Mouse (Mus musculus) right cerebral cortex, adult 2 months (tissue): ENCODE results near the gene Ugcg.

Experiments
- DNase-seq, 2 experiments: peaks; one replicate each; pipeline ENCODE4 v3.0.0; 2021 to 2022; ENCODE audit warnings: low spot score in 2 of 2

The Ugcg gene

DNA sequence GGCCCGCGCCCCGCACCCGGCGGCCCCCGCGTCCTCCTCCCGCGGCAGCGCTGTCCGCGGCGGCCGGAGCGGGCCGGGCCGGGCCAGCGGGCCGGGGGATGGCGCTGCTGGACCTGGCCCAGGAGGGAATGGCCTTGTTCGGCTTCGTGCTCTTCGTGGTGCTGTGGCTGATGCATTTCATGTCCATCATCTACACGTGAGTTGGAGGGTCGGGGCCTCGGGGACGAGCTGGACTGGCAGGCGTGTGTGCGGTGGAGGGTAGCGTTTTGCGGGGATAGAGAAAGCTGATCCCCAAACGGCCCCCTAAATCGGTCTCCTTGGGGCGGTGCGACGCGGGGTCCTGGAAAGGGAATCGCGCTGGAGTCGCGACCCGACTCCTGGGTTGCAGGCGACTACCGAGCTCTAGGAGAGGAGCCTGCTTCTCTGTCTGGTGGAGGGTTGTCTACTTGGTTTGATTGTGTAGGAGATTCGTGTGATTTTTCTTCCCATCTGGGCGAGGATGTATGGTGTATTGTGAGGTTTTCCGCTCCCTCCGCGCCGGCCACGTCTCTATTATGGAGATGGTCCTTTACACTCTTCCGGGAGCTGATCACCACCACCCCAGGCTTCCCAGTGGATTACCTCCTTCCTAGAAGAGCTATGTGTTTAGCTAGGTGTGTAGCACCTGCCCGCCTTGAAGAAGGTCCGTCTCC is 635 bp downstream of the Ugcg start:
- peak; percentile 37 to 66 for DNase-seq

GRCm38 (mm10) chr4:59190650-59191424 is 1.8 kb downstream of the Ugcg start:
- no peak for DNase-seq

DNA sequence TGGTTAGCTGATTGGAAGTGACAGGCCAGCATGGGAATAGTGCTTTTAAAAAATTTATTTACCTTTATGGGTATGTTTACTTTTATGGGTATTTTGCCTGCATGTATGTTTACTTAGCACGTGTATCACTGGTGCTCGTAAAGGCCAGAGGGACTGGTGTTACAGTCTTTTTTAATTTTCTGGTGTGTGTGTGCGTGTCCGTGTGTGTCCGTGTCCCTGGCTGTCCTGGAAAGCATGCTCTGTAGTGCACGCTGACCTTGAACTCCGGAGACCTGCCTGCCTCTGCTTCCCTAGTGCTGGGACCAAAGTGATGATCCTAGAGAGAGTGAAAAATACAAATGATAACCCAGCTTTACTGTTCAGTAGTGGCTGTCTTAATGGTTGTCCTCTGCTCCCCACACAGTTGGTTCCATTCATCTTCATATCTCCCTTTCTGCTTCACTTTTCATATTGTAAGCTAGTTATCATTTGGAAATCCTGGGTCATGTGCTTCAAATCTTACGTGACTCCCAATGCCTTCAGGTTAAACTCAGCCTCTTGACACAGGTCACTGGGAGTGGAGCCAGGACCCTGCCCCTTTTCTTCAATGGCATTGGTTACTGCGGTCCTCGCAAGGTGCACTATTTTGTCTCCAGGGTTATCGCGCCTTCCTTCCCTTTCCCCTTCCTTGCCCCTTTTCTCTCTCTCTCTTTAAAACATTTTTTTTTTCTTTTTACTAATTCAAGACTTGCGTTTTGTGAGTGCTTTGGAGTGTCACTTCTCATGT is 5.9 kb downstream of the Ugcg start:
- DNase-seq: no peak

DNA sequence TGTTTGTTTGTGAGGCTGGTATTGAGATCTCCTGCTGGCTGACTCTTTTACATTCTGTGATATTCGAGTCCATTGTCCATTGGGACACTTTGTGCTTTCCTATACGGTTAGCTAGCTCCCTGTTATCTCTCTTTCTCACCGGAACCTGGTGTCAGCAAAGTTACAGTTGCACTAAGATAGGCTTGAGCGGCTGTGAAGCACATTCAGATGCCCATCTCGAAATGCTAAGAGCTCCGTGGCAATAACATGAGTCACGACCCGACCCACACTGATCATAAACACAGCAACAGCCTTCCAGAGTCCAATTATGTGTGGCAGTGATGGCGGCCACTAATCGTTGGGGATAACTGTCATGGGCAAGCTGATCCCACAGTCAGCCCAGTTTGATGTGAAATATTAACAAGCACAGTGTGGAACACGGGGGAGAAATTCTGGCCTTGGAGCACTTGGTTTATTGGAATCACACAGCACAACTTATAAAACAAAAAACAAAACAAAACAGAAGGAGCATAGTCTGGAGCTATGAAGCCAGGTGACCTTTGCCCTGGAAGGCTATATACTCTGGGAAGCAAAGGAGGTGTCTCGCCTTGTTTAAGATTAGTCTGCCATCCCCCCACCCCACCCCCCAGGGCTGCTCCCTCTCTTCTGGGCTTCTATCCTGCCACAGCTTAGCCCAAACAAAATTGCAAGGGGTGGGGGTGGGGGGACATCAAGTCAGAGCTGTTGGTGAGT is 7.5 kb downstream of the Ugcg start:
- DNase-seq: no peak

DNA sequence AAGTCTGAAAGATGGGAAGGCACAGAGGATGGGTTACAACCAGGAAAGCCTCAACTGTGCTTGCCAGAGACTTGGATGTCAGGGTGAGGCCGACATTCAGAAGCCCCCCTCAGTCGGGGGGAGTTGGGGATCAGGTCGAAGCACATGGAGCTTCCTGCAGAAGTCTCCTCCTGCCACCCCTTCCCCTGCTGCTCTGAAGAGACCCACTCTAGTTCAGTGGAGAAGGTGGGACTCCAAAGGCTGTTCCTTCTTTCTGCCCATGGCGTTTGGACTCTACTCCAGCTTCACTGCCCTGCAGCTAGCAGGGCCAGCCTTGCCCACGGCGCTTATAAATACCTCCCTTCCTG is 8.0 kb downstream of the Ugcg start:
- no peak for DNase-seq

DNA sequence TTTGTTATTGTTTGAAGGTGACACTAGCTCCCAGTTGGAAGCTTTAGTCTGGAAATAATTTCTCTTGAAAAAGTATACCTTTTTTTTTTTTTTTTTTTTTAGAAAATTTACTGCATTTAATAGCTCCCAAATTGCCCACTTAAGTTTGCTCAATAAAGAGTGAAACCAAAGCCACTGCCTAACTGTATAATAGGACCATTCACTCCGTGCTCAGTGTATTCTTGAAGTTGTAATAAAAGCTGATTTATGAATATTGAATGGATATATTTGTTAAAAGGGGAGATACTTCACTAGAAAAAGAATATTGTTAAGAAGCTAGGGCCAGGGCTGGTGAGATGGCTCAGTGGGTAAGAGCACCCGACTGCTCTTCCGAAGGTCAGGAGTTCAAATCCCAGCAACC is 8.4 kb downstream of the Ugcg start:
- DNase-seq: no peak

GRCm38 (mm10) chr4:59199341-59199740 is 10.3 kb downstream of the Ugcg start:
- DNase-seq: peak; percentile 29 to 44

- no peak for DNase-seq
Observed at GRCm38 (mm10) chr4:59199805-59200204, 10.7 kb downstream of the Ugcg start.

DNA sequence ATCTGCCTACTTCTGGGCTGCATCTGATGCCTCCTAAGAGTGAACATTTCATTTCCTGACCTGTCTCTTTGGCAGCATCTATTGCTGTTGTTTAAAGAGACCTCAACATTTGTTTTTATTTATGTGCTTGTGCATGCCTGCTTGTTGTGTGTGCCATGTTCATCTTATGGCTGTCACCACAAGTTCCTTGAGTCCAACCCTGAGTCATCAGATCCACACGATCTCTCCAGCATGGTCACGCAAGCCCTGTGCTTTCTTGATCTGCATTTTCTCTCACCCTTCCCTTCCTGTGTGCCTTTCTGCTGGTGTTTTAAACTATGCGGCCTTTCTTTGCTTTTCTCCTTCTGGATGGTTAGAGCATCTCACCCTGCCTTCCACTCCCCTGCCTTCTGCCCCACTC is 11.6 kb downstream of the Ugcg start:
- no peak for DNase-seq

GRCm38 (mm10) chr4:59204616-59205015 is 15.6 kb downstream of the Ugcg start:
- no peak for DNase-seq

DNA sequence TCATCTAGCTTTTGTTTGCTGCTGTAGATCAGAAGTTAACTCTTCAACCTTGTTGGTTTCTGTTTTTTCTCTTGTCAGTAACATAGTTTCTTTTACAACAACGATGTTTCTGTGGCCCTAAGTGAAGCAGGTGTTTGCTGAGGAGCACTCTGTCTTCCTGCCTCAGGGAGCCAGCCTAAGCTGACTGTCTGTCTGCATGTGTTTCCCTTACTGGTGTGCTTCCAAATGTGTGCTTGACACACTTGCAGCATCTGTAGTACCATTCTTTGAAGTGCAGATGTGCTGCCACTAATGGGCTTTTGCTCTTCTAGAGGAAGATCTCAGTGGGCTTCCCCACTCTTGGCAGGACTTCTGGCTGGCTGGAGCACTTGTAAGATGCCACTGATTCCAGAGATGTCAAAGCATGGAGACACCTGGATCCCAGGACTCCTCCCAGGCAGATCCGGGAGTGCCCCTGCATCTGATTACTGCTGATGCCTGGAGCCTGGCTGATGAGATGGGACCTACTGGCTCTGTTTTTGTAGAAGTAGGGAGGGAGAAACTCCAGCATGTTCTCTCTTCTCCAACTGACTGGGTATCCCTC is 16.8 kb downstream of the Ugcg start:
- DNase-seq: no peak

- no peak for DNase-seq
Observed at GRCm38 (mm10) chr4:59206600-59206999, 17.5 kb downstream of the Ugcg start.

DNA sequence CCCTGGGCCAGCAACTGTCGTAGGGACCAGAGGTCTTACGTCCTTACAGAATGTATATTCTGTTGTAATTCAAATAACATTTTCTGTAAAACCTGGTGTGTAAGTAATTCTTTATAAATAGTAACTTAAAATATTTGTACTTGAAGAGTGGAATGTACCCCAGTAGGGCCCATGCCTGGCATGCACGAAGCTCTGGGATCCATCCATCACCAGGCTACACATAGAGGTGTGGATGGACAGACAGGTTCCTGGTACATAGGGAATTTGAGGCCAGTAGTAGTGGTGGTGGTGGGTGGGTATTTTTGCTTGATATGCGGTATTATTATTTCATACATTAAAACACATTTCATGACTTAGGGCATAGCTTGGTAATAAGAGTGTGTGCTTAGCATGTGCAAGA is 19.6 kb downstream of the Ugcg start:
- DNase-seq: no peak

DNA sequence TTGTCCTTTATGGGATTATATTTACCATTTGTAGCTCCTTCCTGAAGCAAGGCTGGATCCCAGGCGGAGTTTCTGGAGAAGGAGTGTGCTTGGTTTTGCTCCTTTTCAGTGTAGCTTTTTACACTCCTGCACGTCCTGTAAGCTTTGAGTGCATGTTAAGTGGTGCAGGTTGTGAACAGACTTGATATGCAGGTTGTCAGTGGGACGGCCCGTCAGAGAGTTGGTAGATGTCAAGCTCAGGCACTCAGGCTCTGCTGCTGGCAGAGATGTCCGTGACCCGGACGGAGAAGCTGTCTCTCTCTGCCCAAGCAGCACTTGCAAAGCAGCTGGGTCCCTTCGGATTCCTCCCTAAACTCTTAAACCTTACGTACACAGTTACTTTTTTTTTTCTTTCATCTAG is 22.1 kb downstream of the Ugcg start:
- no peak for DNase-seq

DNA sequence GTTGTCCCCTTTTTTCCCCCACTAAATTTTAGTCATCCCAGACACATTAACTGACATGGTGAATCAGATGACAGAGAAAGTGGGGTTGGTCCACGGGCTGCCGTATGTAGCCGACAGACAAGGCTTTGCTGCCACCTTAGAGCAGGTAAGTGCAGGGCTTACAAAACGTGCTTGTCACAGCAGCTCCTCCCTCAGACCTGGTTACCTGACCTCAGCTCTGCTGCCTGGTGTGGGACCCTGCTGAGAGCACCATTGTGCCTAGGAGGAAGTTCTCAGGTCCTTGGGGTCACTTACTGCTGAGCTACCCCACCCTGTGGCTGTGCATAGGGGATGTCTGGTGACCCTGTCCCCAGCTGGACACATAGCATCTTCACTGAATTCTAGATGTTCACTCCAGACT is 24.8 kb downstream of the Ugcg start:
- no peak for DNase-seq

DNA sequence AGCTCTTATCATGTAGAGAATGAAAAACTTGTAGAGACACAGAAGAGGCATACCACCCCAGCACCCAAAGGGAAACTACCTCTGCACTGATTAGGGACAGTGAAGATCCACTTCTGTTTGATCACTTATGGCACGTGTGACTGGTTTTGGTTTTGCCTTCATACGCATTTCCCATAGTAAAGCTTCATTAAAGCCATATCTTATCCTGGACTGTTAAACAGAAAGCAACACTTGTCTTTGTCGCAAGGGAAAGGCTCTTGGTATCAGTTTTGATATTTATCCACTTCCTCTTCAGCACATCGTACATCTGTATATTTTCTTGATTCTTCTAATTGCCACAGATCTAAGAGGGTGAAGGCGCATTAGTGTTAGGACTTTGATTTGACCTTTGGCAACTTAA is 25.6 kb downstream of the Ugcg start:
- DNase-seq: no peak

GRCm38 (mm10) chr4:59215585-59215984 is 26.5 kb downstream of the Ugcg start:
- DNase-seq: no peak

GRCm38 (mm10) chr4:59217101-59217500 is 28.0 kb downstream of the Ugcg start:
- no peak for DNase-seq

- no peak for DNase-seq
Observed at GRCm38 (mm10) chr4:59218154-59218553, 29.1 kb downstream of the Ugcg start.

GRCm38 (mm10) chr4:59222226-59222625 is 33.2 kb downstream of the Ugcg start:
- DNase-seq: no peak

- no peak for DNase-seq
Observed at GRCm38 (mm10) chr4:59223055-59223615, 34.1 kb downstream of the Ugcg start.
